Mouse (Mus musculus) liver, postnatal 0 days (tissue): Measurements from ENCODE around the gene R3hdm2. TPM values are rescaled to one million over a fixed set of nuclear protein-coding genes. Genes with fewer than 3 reads are reported as not detected.

Experiments
- ATAC-seq: fragments of 200-750 bp; cut with Nextera tagmentation; 2 replicates; pipeline ENCODE4 v1.8.0; 2017; ENCODE audit warnings: mild to moderate bottlenecking, moderate library complexity
- DNase-seq: peaks from one replicate; pipeline ENCODE4 v3.0.0-alpha.2; 2016
- H3K27ac ChIP-seq: fragments of 300-500 bp; sonication (generic); 2 replicates; pipeline ENCODE4 v1.5.1; 2014; ENCODE audit warnings: antibody characterized with exemption, moderate library complexity, mild to moderate bottlenecking, low read depth
- H3K27me3 ChIP-seq: fragments of 300-500 bp; sonication (generic); 2 replicates; pipeline ENCODE4 v1.6.1; 2014; ENCODE audit warnings: low read length, control low read depth, mixed read lengths; ENCODE audit not compliant: insufficient read depth
- H3K36me3 ChIP-seq: fragments of 300-500 bp; sonication (generic); replicated peaks from 2 replicates; pipeline ENCODE4 v1.6.1; 2014; ENCODE audit warnings: mild to moderate bottlenecking, control low read depth, low read length, moderate library complexity, mixed read lengths; ENCODE audit not compliant: insufficient read depth
- H3K4me1 ChIP-seq: fragments of 300-500 bp; sonication (generic); 2 replicates; pipeline ENCODE4 v1.6.1; 2014; ENCODE audit warnings: antibody characterized with exemption, mild to moderate bottlenecking, control low read depth; ENCODE audit not compliant: insufficient read depth
- H3K4me2 ChIP-seq: fragments of 300-500 bp; sonication (generic); 2 replicates; pipeline ENCODE4 v1.6.1; 2014; ENCODE audit warnings: low read depth, mild to moderate bottlenecking, low read length, moderate library complexity, mixed read lengths
- H3K4me3 ChIP-seq: fragments of 300-500 bp; sonication (generic); 2 replicates; pipeline ENCODE4 v1.5.1; 2014; ENCODE audit warnings: low read depth, low read length
- H3K9ac ChIP-seq: fragments of 300-500 bp; sonication (generic); replicated peaks from 2 replicates; pipeline ENCODE4 v1.6.1; 2014; ENCODE audit warnings: mild to moderate bottlenecking, moderate library complexity
- H3K9me3 ChIP-seq: fragments of 300-500 bp; sonication (generic); 2 replicates; pipeline ENCODE4 v1.6.1; 2016; ENCODE audit warnings: mild to moderate bottlenecking, control low read depth, low read length, mixed read lengths
- CTCF ChIP-seq: sonication (generic); IDR thresholded peaks from 2 replicates; pipeline ENCODE4 v1.5.1; 2016; ENCODE audit warnings: antibody characterized with exemption, low read depth
- EP300 ChIP-seq: IDR thresholded peaks from 2 replicates; pipeline ENCODE4 v1.6.1; 2016; ENCODE audit warnings: antibody characterized with exemption, low read depth, mild to moderate bottlenecking
- WGBS: fragments of 180-500 bp; shearing (Covaris S2); extraction: QIAGEN DNeasy Blood & Tissue Kit; methylation state at CpG from one replicate; pipeline ENCODE4 v1.1.7; 2014; ENCODE audit not compliant: insufficient replicate concordance; 5-methylcytosine and 5-hydroxymethylcytosine counted together
- polyA plus RNA-seq: library from polyadenylated mRNA; unstranded; fragments of >200 nt; fragmentation: Nextera tagmentation; extraction: Ambion mirVana; gene quantifications from 2 replicates; pipeline ENCODE4 v1.2.1, GENCODE M21; 2015

R3hdm2 gene
- polyA plus RNA-seq, 1 experiment from 2014 or later = 16.6 TPM

- DNase-seq = no peak
- WGBS = 89% methylated on average over 3 of the region's 3 CpGs
- H3K9me3 ChIP-seq = no peaks in the 10 kb centered on the region
- H3K27me3 ChIP-seq = no peaks in the 10 kb centered on the region
- no peak overlapping the region for H3K4me2 ChIP-seq
- no peak overlapping the region for H3K4me3 ChIP-seq
- peaks cover 35% of the 10 kb centered on the region for H3K36me3 ChIP-seq
- ATAC-seq = no peak
- no peak for TF ChIP-seq CTCF
- no peak for TF ChIP-seq EP300
- H3K27ac ChIP-seq = no peak overlapping the region
- no peak overlapping the region for H3K9ac ChIP-seq
- 0 out of 2 replicates have a peak, but pooled peaks cover 2% of the 10 kb centered on the region for H3K4me1 ChIP-seq
Observed at GRCm38 (mm10) chr10:127476541-127476940, 96.4 kb downstream of the R3hdm2 start.

DNA sequence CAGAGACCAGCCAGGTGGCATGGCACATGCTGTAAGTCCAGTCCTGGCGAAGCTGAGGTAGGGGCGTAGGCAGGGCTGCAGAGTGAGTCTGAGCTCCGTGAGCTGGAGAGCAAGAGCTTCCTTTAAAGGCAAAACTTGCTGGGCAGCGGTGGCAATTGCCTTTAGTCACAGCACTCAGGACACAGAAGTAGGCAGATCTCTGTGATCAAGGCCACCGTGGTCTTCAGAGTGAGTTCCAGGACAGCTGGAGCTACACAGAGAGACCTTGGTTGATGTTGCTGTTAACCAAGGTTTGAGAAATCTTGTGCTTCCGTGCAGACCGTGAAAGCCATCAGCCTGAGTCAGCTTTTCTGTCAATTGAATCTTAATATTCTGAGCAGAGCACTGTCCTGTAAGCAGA, 97.2 kb downstream of the R3hdm2 start:
- Histone ChIP-seq H3K9me3 (no peaks in the 10 kb centered on the region), H3K27ac (no peak overlapping the region), H3K27me3 (no peaks in the 10 kb centered on the region), H3K36me3 (peaks cover 41% of the 10 kb centered on the region), H3K4me2 (no peak overlapping the region), H3K9ac (no peak overlapping the region), H3K4me1 (no peaks in the 10 kb centered on the region), H3K4me3 (no peak overlapping the region)
- 79% methylated on average over 7 of the region's 7 CpGs for WGBS
- no peak for TF ChIP-seq EP300
- TF ChIP-seq CTCF = no peak
- ATAC-seq (no peak), DNase-seq (no peak)

DNA sequence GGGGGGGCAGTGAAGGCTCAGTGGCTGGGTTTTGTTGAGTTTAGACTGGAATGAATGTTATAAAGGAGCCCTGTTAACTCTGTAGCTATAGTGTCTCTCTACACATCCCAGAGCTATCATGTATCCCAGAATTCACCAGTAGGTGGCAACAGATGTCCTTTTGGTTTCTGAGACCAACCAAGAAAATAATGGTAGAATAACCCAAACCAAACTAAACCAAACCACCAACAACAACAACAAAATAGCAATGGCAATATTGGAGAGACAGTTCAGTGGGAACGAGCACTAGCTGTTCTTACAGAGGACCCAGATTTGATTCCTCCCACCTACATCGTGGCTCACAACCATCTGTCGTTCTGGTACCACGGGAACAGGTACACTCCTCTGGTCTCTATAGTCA, 99.0 kb downstream of the R3hdm2 start:
- no peak for TF ChIP-seq EP300
- TF ChIP-seq CTCF = peak; percentile 61
- Histone ChIP-seq H3K36me3 (peaks cover 45% of the 10 kb centered on the region), H3K4me1 (no peaks in the 10 kb centered on the region), H3K27me3 (no peaks in the 10 kb centered on the region), H3K27ac (no peak overlapping the region), H3K9ac (no peak overlapping the region), H3K9me3 (no peaks in the 10 kb centered on the region), H3K4me3 (no peak overlapping the region), H3K4me2 (no peak overlapping the region)
- ATAC-seq (no peak), DNase-seq (no peak)
- 90% methylated on average over 4 of the region's 4 CpGs for WGBS

GRCm38 (mm10) chr10:127480833-127481813, 101.0 kb downstream of the R3hdm2 start:
- ATAC-seq (peak; percentile 69), DNase-seq (no peak)
- H3K9me3 ChIP-seq = no peaks in the 10 kb centered on the region
- no peak overlapping the region for H3K4me3 ChIP-seq
- WGBS = 50% methylated on average over 19 of the region's 19 CpGs
- TF ChIP-seq EP300 (no peak), CTCF (peak; percentile 41)
- H3K9ac ChIP-seq = no peak overlapping the region
- peak overlapping the region; percentile 29; the same call in 1 of the 2 replicates for H3K27ac ChIP-seq
- H3K4me2 ChIP-seq = no peak overlapping the region
- no peaks in the 10 kb centered on the region for H3K4me1 ChIP-seq
- H3K36me3 ChIP-seq = peaks cover 51% of the 10 kb centered on the region
- H3K27me3 ChIP-seq = no peaks in the 10 kb centered on the region

GRCm38 (mm10) chr10:127485235-127485634, 105.1 kb downstream of the R3hdm2 start:
- H3K4me1 ChIP-seq = no peaks in the 10 kb centered on the region
- H3K9me3 ChIP-seq = no peaks in the 10 kb centered on the region
- H3K4me3 ChIP-seq = no peak overlapping the region
- H3K27me3 ChIP-seq = no peaks in the 10 kb centered on the region
- ATAC-seq (no peak), DNase-seq (no peak)
- H3K36me3 ChIP-seq = peaks cover 61% of the 10 kb centered on the region
- H3K27ac ChIP-seq = no peak overlapping the region
- TF ChIP-seq CTCF = no peak
- no peak for TF ChIP-seq EP300
- WGBS = 79% methylated on average over 10 of the region's 10 CpGs
- no peak overlapping the region for H3K9ac ChIP-seq
- H3K4me2 ChIP-seq = no peak overlapping the region

DNA sequence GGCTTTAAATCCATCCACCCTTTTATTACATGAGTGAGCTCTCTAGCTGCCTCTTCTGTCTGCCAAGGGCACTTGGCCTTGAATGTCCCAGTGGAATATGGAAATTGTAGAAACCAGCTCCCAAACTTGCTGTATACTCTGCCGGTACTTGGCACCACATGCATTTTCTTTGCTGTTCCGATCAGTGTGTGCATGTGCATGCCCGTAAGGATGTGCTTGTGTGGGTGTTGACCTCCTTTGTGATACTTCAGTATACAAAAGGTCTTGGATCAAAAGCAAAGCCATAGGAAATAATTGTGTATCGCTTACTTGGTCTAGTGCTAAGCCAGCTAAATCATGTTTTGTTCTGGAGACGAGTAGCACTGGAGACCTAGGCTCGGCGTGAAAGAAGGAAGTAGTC, 108.7 kb downstream of the R3hdm2 start:
- H3K27ac ChIP-seq = no peak overlapping the region
- H3K36me3 ChIP-seq = peaks cover 68% of the 10 kb centered on the region

More for the DNA sequence above, 108.7 kb downstream of the R3hdm2 start:
- no peak overlapping the region for H3K9ac ChIP-seq
- WGBS = 85% methylated on average over 7 of the region's 7 CpGs
- TF ChIP-seq CTCF = no peak
- TF ChIP-seq EP300 = no peak
- DNase-seq = no peak
- H3K4me2 ChIP-seq = no peak overlapping the region
- H3K4me1 ChIP-seq = no peaks in the 10 kb centered on the region
- no peak overlapping the region for H3K4me3 ChIP-seq
- no peak for ATAC-seq
- H3K9me3 ChIP-seq = no peaks in the 10 kb centered on the region
- no peaks in the 10 kb centered on the region for H3K27me3 ChIP-seq
